Mouse (Mus musculus) small intestine, adult 10 weeks (tissue): ENCODE measurements around the gene As3mt. TPM values are rescaled to one million over a fixed set of nuclear protein-coding genes. Genes with fewer than 3 reads are reported as not detected.

Experiments used
- polyA plus RNA-seq: library from polyadenylated mRNA; stranded (reverse); fragments of 350-450 nt; fragmentation: Illumina TruSeq; extraction: RNeasy Lipid Tissue Mini Kit (QIAGEN cat#74804); gene quantifications from one replicate; pipeline ENCODE4 v1.2.3, GENCODE M21; 2014; ENCODE audit warnings: low replicate concordance

Gene As3mt
- polyA plus RNA-seq: 24.1 TPM

GRCm38 (mm10) chr19:46707296-46708151 is at the start of gene As3mt:
Gene As3mt, plus strand, starts transcription at chr19:46707458.

GRCm38 (mm10) chr19:46672766-46673418 is 34.4 kb upstream of the As3mt start, which contains the start of gene Cyp17a1:
Gene Cyp17a1, minus strand, starts transcription at chr19:46673172.

GRCm38 (mm10) chr19:46689460-46690372 is 17.5 kb upstream of the As3mt start, which contains the start of gene Borcs7:
Gene Borcs7, plus strand, starts transcription at chr19:46689906.

GRCm38 (mm10) chr19:46761247-46761946 is 54.1 kb downstream of the As3mt start, which contains the start of gene Cnnm2:
Gene Cnnm2, plus strand, starts transcription at chr19:46761596.

Other genes starting within 250 kb of the As3mt start
- 2.9 TPM for gene Trim8, start 205.8 kb upstream of the As3mt start, polyA plus RNA-seq
- 16.4 TPM for gene Arl3, start 134.3 kb upstream of the As3mt start, polyA plus RNA-seq
- 4.2 TPM for gene Sfxn2, start 134.1 kb upstream of the As3mt start, polyA plus RNA-seq
- 3.0 TPM for gene Wbp1l, start 108.4 kb upstream of the As3mt start, polyA plus RNA-seq
- gene Cyp17a1, start 34.3 kb upstream of the As3mt start, polyA plus RNA-seq: 0.67 TPM
- 17.2 TPM for gene Borcs7, start 17.6 kb upstream of the As3mt start, polyA plus RNA-seq
- gene Cnnm2, start 54.1 kb downstream of the As3mt start, polyA plus RNA-seq: 6.1 TPM